Mouse (Mus musculus) hindbrain, postnatal 0 days (tissue): ENCODE measurements at regions not wholly inside any gene's neighbourhood (a gene's known extent, or its start where the extent isn't known, plus 50 kb on each side); places are given as distances from the start of the nearest gene placed in this dataset.

Experiments used
- ATAC-seq: fragments of 200-750 bp; cut with Nextera tagmentation; 2 replicates; pipeline ENCODE4 v1.8.0; 2017; ENCODE audit warnings: mild to moderate bottlenecking, moderate TSS enrichment, moderate library complexity
- DNase-seq: peaks from one replicate; pipeline ENCODE4 v3.0.0-alpha.2; 2015; ENCODE audit warnings: low spot score
- H3K27ac ChIP-seq: fragments of 300-500 bp; sonication (generic); 2 replicates; pipeline ENCODE4 v1.5.1; 2014; ENCODE audit warnings: mild to moderate bottlenecking
- H3K27me3 ChIP-seq: fragments of 300-500 bp; sonication (generic); 2 replicates; pipeline ENCODE4 v1.6.1; 2014; ENCODE audit warnings: low read length, mixed read lengths; ENCODE audit not compliant: insufficient read depth
- H3K36me3 ChIP-seq: fragments of 300-500 bp; sonication (generic); 2 replicates; pipeline ENCODE4 v1.6.1; 2014; ENCODE audit warnings: low read length, mixed read lengths; ENCODE audit not compliant: insufficient read depth
- H3K4me1 ChIP-seq: fragments of 300-500 bp; sonication (generic); 2 replicates; pipeline ENCODE4 v1.6.1; 2014; ENCODE audit warnings: antibody characterized with exemption, low read length, mixed read lengths; ENCODE audit not compliant: insufficient read depth
- H3K4me2 ChIP-seq: fragments of 300-500 bp; sonication (generic); 2 replicates; pipeline ENCODE4 v1.6.1; 2014; ENCODE audit warnings: low read depth, mild to moderate bottlenecking, low read length, moderate library complexity, mixed read lengths
- H3K4me3 ChIP-seq: fragments of 300-500 bp; sonication (generic); 2 replicates; pipeline ENCODE4 v1.5.1; 2014; ENCODE audit warnings: low read length
- H3K9ac ChIP-seq: fragments of 300-500 bp; sonication (generic); replicated peaks from 2 replicates; pipeline ENCODE4 v1.6.1; 2014; ENCODE audit warnings: mild to moderate bottlenecking, low read length, moderate library complexity, mixed read lengths
- H3K9me3 ChIP-seq: fragments of 300-500 bp; sonication (generic); 2 replicates; pipeline ENCODE4 v1.6.1; 2016; ENCODE audit warnings: low read length, mixed read lengths
- CTCF ChIP-seq: IDR thresholded peaks from 2 replicates; pipeline ENCODE4 v1.5.1; 2016; ENCODE audit warnings: antibody characterized with exemption, control low read depth, low read depth
- WGBS: fragments of 180-500 bp; shearing (Covaris S2); extraction: QIAGEN DNeasy Blood & Tissue Kit; methylation state at CpG from one replicate; pipeline ENCODE4 v1.1.7; 2014; 5-methylcytosine and 5-hydroxymethylcytosine counted together

DNA sequence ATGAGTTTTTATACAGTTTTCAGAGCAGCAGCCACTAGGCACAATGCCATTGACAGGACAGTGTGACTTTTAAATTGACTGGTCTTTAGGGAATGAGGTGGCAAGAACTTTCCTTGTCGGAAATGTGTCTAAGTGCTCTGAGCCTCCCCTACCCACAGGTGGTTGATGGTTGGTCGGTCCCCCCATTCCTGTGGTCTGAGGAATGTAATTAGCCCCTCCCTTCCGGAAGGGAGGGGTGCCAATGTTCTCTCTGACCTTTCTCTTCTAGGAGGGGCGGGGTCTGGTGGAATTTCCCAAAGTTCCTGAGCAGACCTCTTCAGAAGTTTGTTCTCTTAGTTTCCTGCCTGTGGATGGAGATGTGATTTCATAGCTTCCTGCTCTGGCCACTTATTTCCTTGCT, 62.7 kb upstream of the Tnr start:
- 65% methylated on average over 4 of the region's 4 CpGs for WGBS
- Histone ChIP-seq H3K4me2 (no peak overlapping the region), H3K27me3 (no peaks in the 10 kb centered on the region), H3K4me3 (no peak overlapping the region), H3K36me3 (no peaks in the 10 kb centered on the region), H3K9ac (no peak overlapping the region), H3K9me3 (no peaks in the 10 kb centered on the region), H3K27ac (no peak overlapping the region), H3K4me1 (no peaks in the 10 kb centered on the region)
- TF ChIP-seq CTCF: no peak
- ATAC-seq (no peak), DNase-seq (no peak)

DNA sequence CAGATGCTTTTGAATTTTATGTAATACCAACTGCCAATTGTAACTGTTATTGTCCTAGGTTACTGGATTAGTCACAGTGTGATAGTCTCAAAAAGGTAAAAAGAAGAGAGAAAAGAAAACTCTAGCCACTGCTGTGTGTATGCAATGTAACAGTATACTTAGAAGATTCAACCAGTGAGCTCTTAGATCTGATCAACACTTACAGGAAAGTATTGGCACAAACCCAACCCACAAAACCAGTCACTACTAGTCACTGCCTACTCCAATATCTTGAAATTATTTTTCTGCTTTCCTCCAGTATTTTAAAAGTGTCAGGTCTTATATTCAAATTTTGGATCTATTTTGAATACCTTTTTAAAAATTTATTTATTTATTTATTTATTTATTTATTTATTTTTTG, 52.6 kb upstream of the Tnr start:
- Histone ChIP-seq H3K9me3 (no peaks in the 10 kb centered on the region), H3K9ac (no peak overlapping the region), H3K4me1 (no peaks in the 10 kb centered on the region), H3K27ac (no peak overlapping the region), H3K36me3 (no peaks in the 10 kb centered on the region), H3K4me3 (no peak overlapping the region), H3K27me3 (no peaks in the 10 kb centered on the region), H3K4me2 (no peak overlapping the region)
- no peak for TF ChIP-seq CTCF
- DNase-seq (no peak), ATAC-seq (no peak)
